Mouse (Mus musculus): Measurements from ENCODE around the gene Kif13a.

DNA sequence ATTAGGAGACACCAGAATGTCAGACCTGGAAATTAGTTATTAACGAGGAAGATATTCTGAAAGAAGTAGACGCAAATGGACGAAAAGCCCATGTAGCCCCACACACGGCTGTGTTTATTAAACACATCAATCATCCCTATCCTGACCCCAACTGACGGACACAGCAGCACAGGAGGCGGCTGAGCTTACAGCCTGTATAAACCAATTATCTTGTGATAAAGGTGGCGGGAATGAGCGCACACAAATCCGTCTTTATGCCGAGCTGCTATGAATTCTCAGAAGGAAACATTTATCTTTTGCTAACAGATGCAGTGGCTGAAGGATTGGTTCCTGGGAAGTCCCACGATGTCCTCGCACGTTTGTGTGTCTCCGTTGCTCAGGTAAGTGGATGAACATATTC lies 48.9 kb downstream of the Kif13a start:
- TF ChIP-seq CTCF (IDR thresholded peaks at IDR 0.05; ENCODE audit: low read depth): no peak
- TF ChIP-seq EP300 (optimal IDR thresholded peaks at IDR 0.05): no peak
